Mouse (Mus musculus) liver, adult (tissue): ENCODE results near the gene Slc22a4.

Experiments used
- GATA4 ChIP-seq: IDR thresholded peaks from 2 replicates; pipeline ENCODE4 v1.6.1; 2014; ENCODE audit warnings: mild to moderate bottlenecking, low read length; ENCODE audit not compliant: insufficient replicate concordance

Gene Slc22a4

GRCm38 (mm10) chr11:54027131-54028043, 503 bp downstream of the Slc22a4 start:
- no peak for TF ChIP-seq GATA4

- no peak for TF ChIP-seq GATA4
These were observed 1.3 kb downstream of the Slc22a4 start for GRCm38 (mm10) chr11:54026491-54027041.

GRCm38 (mm10) chr11:54021396-54022093, 6.3 kb downstream of the Slc22a4 start:
- TF ChIP-seq GATA4, result no peak

GRCm38 (mm10) chr11:54018893-54019732, 8.8 kb downstream of the Slc22a4 start:
- TF ChIP-seq GATA4, result no peak

- TF ChIP-seq GATA4, result no peak
These were observed 10.3 kb downstream of the Slc22a4 start for GRCm38 (mm10) chr11:54017596-54017995.

- TF ChIP-seq GATA4, result no peak
These were observed 11.8 kb downstream of the Slc22a4 start for GRCm38 (mm10) chr11:54016051-54016450.

GRCm38 (mm10) chr11:54012961-54013360, 14.9 kb downstream of the Slc22a4 start:
- TF ChIP-seq GATA4, result no peak

- no peak for TF ChIP-seq GATA4
These were observed 16.6 kb downstream of the Slc22a4 start for GRCm38 (mm10) chr11:54011255-54011654.

- TF ChIP-seq GATA4, result no peak
These were observed 19.4 kb downstream of the Slc22a4 start for GRCm38 (mm10) chr11:54008416-54008920.

- TF ChIP-seq GATA4, result no peak
These were observed 20.2 kb downstream of the Slc22a4 start for GRCm38 (mm10) chr11:54007717-54008116.

GRCm38 (mm10) chr11:54006901-54007300, 21.0 kb downstream of the Slc22a4 start:
- no peak for TF ChIP-seq GATA4

GRCm38 (mm10) chr11:54004734-54005133, 23.2 kb downstream of the Slc22a4 start:
- no peak for TF ChIP-seq GATA4

- TF ChIP-seq GATA4, result no peak
These were observed 23.7 kb downstream of the Slc22a4 start for GRCm38 (mm10) chr11:54004221-54004620.

GRCm38 (mm10) chr11:54002147-54002760, 25.6 kb downstream of the Slc22a4 start:
- no peak for TF ChIP-seq GATA4
